Mouse (Mus musculus) mouse embryonic stem cell (cell line): ENCODE data around the gene Ppp1ca.

Experiments used
- in situ Hi-C, 2 experiments: fragments of 300-500 bp; cut with MboI; formaldehyde crosslinking; loops; 1 replicate in 1 of 2; 3 replicates in 1 of 2; pipeline ENCODE4 v1.14.3; 2019 to 2020; ENCODE audit warnings: low sequenced_read_pairs in 2 of 2, low pct_unique_long_range_greater_than_20kb in 1 of 2, mixed read lengths in 1 of 2; ENCODE audit not compliant: unreplicated experiment in 1 of 2

Gene Ppp1ca

DNA sequence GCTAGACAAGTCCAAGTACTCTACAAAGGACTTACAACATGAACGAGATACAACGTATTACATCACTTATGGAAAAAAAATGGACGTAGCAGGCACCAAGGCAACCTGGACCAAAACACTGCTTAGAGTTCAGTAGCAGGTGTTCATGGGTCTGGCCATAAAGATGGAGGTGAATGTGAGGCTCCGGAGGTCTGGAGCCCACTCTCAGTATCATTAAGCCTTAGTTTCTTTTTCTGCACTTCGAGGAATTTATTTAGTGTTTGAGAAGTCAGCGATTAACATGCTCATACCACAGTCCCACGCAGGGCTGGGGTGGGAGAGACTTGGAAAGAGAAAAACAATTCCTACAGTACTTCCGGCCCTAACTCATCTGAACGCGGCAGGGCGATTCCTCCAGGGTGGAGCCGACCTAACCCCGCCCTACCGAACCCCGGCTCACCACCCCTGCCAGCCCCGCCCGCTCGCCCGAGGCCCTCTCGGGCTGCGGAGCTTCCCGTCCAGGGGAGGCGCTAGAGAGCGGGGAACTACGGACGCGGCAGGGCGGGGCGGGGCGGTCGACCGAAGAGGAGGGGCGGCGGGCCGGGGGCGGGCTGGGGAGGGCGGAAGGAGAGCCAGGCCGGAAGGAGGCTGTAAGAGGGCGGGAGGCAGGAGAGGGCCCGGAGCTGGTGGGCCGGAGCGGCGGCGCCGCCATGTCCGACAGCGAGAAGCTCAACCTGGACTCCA, at the start of gene Ppp1ca:
Ppp1ca (plus strand) TSS at position 538 of the 723 bp plus-strand sequence.
- in situ Hi-C loops: no loop called here

DNA sequence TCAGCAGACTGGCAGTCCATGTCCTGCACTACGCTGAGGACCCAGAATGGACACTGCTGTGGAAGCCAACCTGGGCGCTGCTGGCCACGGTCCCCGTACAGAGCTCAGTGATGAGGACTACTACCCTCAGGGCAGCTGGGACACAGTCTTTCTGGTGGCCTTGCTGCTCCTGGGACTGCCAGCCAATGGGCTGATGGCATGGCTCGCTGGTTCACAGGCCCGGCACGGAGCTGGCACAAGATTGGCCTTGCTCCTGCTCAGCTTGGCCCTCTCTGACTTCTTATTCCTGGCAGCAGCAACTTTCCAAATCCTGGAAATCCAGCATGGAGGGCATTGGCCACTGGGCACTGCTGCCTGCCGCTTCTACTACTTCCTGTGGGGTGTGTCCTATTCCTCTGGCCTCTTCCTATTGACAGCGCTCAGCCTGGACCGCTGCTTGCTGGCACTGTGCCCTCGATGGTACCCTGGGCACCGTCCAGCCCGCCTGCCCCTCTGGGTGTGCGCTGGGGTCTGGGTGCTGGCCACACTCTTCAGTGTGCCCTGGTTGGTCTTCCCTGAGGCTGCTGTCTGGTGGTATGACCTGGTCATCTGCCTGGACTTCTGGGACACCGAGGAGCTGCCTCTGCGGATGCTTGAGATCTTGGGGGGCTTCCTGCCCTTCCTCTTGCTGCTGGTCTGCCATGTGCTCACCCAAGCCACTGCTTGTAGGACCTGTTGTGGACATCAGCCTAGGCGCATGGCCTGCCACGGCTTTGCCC, 49.3 kb upstream of the Ppp1ca start:
- in situ Hi-C loops: no loop called here

DNA sequence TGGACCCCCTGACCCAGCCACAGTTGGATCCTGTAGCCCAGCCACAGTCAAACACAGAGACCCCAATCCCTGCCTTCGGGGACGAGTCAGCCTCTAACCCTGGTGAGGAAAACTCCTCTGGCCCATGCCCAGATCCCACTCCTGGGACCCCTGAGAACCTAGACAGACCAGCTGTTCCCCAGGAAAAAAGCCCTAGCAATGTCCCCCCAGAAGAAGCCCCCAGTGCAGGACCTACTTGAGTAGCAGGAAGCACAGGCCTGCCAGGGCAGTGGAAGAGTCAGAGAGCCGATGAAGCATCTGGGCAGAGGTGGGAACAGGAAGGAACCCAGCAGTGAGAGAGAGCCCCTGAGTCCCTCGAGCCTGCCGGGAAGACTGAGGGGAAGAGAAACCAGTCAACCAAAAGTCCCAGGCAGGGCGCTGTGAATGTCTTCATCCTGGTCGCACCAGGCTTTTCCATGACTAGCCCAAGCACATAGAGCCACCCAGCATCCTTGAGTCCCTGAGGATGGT, 48.1 kb upstream of the Ppp1ca start, which contains the start of gene Cabp4:
Cabp4 (minus strand) TSS at position 275 of the 510 bp plus-strand sequence.
- in situ Hi-C loops: no loop called here

DNA sequence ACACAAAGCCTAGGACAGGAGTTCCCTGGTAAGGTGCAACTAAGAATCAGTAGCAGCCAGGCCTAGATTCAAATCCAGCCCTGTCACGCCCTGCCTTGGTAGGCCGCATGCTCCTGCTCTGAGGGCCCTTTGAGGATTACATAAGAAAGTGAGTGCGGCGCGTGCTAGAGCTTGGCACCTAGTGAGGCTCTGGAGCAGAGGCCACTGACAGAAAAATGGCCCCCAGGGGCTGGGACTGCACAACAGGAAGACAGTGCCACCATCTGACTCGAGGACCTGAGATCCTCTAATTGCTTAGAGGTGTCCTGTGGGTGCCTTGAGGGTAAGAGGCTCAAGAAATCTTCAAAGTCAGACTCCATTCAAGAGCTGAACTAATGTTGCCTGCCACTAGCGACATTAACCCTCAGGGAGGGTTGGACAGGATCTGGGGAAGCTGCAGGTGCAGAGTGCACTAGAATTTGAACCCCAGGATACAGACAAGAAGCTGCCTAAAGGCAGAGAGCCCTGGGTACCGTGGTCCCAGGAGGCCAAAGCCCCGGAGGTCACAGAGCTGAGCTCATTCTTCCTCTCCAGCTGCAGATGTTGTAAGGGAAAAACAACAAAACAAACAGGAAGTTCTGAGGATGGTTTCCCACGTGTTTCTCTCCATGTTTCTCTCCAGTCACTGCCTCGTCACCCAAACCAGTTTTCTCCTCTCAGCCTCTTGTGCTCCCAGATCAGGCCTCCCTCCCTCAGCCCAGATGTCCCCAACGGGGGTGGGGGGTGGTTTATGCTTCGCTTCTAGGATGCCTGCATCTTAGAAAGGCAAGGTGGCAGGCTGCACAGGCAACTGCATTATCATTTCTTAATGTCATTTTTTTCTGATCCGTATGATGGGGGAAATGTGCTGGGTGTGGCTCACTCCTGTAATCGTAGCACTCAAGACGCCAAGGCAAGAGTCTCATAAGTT, 47.0 kb upstream of the Ppp1ca start:
- in situ Hi-C loops: no loop called here

DNA sequence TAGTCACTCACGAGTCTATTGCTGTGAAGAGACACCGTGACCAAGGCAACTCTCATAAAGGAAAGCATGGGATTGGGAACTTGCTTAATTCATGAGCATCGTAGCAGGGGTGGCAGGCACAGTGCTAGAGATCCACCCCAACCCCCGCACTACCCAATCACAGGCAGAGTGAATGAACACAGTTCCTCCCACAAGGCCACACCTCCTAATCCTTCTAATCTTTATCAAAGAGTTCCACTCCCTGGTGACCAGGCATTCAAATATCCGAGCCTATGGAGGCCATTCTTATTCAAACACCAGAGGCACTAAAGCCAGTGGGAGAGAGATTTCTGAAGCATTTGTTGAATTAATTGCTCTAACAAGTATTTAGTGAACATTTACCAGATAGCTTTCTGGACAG, 45.9 kb upstream of the Ppp1ca start:
- in situ Hi-C loops: no loop called here

DNA sequence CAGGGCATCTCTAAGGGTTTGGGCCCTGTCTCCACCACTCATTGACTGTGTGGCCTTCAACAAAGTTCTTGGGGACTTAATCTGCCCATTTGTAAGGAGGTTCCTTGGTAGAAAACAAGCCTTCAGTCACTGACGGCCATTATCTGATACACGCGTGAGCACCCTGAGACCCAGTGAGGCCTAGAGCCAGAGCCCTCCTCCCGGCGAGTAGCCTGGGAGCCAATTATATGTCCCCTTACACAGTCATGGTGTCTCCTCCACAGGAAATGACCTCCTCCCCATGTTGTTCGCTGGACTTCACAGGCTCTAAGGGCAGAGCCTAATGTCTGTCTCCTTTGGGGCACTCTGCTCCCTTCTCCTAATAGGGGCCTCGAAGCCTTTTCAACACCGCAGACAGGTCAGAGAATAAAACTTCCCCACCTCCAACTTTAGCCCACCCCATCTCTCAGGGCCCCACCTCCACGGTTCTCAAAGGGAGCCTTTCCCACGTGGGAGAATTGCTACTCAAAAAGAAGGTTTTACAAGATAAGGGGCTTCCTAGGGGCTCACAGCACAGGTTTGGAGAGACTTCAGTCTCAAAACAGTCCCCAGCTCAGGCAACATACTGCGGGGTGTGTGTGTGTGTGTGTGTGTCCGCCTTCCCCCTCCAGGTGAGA, 45.4 kb upstream of the Ppp1ca start:
- in situ Hi-C loops: no loop called here

DNA sequence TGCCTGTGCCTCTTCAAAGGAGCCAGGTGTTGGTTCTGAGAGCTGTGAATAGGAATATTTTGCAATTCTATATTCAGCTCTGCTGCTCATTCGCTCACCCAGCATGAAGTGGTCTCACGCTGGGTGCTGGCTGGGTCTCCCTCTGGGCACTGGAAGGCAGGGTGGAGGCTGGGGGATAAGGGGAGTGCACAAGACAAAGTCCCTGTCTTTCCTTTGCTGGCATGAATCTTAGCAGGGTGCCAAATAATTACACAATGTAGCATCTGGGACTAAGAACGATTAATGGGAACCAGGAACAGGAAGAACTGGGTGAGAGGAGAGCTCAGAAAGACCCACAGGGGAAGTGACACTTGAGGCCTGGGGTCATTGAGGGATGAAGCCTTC, 44.9 kb upstream of the Ppp1ca start:
- in situ Hi-C loops: no loop called here

DNA sequence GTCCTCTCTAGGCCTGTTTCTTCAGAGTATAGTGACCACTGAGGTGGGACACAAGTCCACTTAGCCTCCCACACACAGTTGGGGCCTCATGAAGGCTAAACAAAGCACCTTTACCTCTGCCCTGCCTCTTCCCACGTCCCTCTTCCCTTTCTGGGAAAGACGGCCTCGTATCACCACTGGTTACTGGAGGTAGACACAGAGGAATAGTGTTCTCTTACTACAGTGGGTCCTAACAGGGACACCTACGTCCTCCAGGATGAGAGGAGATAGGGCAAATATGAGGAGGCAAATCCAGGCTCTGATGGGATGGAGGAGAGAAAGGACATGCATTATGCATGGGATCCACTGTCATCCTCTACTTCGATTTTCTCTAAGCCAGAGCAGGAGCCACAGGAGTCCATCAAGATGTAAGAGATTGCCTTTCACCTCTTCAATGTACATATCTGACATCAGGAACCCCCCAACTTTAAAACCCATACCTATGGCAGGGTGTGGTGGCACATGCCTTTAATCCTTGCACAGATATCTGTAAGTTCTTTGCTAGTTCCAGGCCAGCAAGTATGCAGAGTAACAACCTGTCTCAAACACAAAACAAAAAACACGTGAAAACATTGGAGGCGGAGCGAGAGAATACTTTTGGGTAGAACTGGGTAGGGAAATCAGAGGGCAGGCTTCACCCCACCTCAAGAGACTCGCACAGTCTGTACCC, 43.9 kb upstream of the Ppp1ca start:
- in situ Hi-C loops: no loop called here

DNA sequence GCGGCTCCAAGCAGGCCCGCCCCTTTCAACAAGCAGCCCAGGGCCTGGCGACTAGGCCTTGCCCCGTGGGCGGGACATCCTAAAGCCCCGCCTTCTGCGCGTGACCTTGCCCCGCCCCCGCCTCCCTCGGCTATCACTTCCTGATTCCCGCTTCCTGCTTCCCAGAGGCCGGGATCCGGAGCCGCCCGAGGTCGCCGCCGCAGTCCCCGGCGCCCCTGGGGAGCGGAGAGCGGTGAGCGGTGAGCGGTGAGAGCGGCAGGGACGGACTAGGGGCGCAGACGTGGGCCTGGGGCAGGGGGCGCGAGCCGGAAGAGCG, 43.4 kb upstream of the Ppp1ca start, which contains the start of gene Coro1b:
Coro1b (plus strand) TSS at position 129 of the 316 bp plus-strand sequence.
- in situ Hi-C loops: no loop called here

DNA sequence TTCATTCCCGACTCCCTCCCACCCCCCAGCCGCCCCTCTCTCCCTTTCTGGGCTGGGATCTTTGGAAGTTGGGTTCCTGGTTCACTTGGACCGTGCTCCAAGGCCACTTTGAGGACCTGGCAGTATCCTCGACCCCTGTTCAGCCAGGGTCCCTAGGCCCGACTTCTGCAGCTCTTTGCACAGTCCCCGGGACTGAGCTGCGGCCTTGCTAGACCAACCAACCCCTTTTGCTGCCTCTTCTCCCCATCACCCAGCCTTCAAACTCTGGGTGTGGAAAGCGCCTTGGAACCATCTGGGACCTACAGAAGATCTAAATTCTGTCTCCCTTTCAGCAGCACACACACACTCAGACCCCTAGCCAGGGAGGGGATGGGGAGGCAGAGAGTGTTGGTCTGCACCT, 43.0 kb upstream of the Ppp1ca start:
- in situ Hi-C loops: no loop called here

DNA sequence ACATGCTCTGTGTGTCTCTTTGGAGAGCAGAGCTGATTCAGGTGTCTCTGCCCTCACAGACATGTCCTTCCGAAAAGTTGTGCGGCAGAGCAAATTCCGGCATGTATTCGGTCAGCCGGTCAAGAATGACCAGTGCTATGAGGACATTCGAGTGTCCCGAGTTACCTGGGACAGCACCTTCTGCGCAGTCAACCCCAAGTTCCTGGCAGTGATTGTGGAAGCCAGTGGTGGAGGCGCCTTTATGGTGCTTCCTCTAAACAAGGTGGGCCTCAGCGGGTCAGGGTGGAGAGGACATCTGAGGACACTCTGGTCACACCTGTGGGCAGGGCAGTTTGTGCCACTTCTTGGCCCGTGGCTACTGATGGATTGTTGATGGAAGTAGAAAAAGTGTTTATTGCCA, 42.6 kb upstream of the Ppp1ca start:
- in situ Hi-C loops: no loop called here

DNA sequence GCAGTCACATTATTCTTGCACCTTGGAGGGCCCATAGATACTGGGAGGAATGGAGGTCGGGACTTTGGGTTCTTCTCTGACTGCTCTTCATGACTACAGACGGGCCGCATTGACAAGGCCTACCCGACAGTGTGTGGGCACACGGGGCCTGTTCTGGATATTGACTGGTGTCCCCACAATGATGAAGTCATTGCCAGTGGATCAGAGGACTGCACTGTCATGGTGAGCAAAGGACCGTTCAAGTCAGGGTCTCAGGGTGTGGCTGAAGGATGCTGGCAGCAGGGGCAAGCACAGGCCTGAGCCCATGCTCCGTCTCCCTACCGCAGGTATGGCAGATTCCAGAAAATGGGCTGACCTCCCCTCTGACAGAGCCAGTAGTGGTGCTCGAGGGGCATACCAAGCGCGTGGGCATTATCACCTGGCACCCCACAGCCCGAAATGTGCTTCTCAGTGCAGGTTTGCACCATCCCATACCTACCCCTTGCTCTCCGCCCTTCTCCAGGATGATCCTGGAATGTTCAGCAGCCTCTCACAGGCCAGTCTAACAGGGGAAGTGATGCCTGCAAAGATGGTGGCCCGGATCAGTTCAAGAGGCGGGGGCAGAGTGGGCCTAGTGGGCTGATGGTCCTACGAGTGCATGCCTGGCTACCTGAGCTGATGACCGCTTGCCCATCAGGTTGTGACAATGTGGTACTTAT, 42.0 kb upstream of the Ppp1ca start:
- in situ Hi-C loops: no loop called here

DNA sequence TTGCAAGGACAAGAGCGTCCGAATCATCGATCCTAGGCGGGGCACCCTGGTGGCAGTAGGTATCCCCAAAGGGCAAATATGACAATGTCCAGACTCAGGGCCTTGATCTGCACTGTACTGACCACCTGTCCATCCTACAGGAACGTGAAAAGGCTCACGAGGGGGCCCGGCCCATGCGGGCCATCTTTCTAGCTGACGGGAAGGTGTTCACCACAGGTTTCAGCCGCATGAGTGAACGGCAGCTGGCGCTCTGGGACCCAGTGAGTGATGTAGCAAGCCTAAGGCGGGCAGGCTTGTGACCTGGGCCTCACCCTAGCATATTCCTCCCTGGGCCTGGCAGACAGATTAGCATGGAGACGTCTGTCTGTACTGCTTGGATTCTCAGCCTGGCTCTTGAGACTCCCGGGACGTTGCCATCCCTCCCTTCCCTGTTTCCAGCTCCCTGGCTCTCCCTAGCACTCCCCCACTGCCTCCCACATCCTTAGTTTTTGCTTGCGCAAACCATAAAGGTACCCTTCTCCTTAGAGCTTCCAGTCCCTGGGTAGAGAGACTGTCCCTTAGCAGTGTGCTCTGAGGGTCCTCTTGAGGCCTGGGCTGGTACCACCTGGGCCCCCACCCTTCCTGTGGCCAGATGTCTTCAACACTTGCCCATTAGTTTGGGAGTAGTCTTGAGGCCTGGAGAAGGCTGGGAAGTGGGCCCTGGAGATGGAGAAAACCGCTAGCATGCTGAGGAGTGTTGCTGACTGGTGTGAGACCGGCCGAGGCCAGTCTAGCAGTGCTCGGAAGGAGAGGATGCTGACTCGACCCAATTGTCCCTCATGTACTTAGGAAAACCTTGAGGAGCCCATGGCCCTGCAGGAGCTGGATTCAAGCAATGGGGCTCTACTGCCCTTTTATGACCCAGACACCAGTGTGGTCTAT, 41.0 kb upstream of the Ppp1ca start:
- in situ Hi-C loops: no loop called here

DNA sequence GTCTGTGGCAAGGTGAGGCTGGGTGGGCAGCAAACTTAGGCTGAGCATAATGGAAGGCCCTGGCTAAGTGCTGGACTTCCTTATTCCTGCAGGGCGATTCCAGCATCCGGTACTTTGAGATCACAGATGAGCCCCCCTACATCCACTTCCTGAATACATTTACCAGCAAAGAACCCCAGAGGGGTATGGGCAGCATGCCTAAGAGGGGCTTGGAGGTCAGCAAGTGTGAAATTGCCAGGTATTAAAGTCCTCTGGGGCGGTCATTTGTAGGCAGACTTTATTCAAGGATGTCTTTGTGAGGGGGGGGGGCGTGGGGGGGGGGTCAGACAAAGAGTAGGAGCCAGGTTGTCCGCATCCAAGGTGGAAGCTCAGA, 40.4 kb upstream of the Ppp1ca start:
- in situ Hi-C loops: no loop called here

DNA sequence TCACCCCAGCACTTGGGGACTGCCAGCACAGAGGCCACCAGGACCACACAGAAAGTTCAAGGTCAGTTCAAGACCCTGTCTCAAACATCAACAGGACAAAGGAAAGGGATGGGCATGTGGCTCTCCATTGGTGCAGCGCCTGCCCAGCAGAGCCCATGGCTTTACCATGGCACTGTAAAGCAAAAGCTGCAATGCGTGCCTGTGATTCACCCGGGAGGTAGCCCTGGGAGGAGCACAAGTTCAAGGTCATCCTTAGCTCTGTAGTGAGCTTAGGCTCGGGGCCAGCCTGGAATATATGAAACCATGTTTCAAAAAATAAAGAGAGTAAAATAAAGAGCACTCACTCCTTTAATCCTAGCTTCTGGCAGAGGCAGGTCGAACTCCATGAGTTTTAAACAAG, 40.0 kb upstream of the Ppp1ca start:
- in situ Hi-C loops: no loop called here

DNA sequence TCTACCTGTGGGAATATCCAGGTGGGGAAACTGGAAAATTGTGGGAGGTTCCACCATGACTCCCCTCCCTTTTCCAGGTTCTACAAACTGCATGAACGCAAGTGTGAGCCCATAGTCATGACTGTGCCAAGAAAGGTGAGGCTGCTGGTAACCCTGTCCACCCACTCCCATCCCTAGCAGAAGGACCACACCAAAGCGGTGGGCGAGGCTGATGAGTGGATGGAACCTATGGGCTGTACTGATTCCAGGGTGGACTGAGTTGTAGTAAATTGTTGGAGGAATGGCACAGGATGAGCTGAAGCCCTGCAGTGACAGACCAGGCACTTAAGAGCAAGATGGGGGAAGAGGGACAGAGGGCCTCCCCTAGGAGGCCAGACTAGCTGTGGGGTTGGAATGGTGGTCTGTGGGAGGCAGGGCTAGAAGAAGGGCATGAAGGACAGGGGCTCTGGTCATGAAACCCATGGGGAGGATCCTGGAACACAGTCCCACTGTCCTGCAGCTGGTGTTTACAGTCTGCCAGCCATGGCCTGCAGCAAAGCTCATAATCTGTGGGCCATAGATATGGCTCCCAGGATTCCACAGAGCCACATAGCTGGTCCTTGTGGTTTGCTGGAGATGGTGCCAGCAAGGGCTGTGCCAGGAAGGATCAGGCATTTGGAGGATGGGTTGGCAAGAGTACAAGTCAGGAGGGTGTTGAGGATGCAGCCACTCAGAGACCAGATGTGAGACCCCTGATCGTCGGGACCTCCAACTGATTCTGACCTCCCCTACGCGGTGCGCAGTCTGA, 39.2 kb upstream of the Ppp1ca start:
- in situ Hi-C loops: no loop called here
